Mouse (Mus musculus) lung, adult 2 months (tissue): ENCODE data around the gene Golm1. TPM values are rescaled to one million over a fixed set of nuclear protein-coding genes. Genes with fewer than 3 reads are reported as not detected.

Experiments
- DNase-seq: peaks from one replicate; pipeline ENCODE4 v3.0.0; 2022
- H3K4me1 ChIP-seq: fragments of 200-500 bp; 2 replicates; pipeline ENCODE4 v1.6.1; 2011; ENCODE audit warnings: low read length; ENCODE audit not compliant: control insufficient read depth, insufficient read depth
- H3K4me3 ChIP-seq: fragments of 200-500 bp; replicated peaks from 2 replicates; pipeline ENCODE3; 2011; ENCODE audit warnings: low read depth, mild to moderate bottlenecking, control low read depth, low read length; ENCODE audit errors: extremely low read depth
- CTCF ChIP-seq: fragments of 200-500 bp; IDR thresholded peaks from 2 replicates; pipeline ENCODE4 v1.5.1; 2011; ENCODE audit warnings: mild to moderate bottlenecking, low read length, control low read depth; ENCODE audit not compliant: insufficient read depth
- POLR2A ChIP-seq: fragments of 200-500 bp; IDR thresholded peaks from 2 replicates; pipeline ENCODE4 v1.6.1; 2011; ENCODE audit warnings: low read depth, mild to moderate bottlenecking, control low read depth, low read length, borderline replicate concordance; ENCODE audit errors: extremely low read depth
- WGBS: fragments of 180-500 bp; shearing (Covaris S2); methylation state at CpG from one replicate; pipeline ENCODE4 v1.1.7; 2018; 5-methylcytosine and 5-hydroxymethylcytosine counted together
- polyA plus RNA-seq: library from polyadenylated mRNA; depleted of rRNA; stranded (reverse); fragments of >200 nt; gene quantifications from 2 replicates; pipeline ENCODE4 v1.2.3, GENCODE M21; 2012

The Golm1 gene
- polyA plus RNA-seq, 1 experiment = 15.3 TPM

- no peak for DNase-seq
- H3K4me3 ChIP-seq = no peak overlapping the region
- 87% methylated on average over 7 of the region's 7 CpGs for WGBS
- no peaks in the 10 kb centered on the region for H3K4me1 ChIP-seq
- TF ChIP-seq CTCF = no peak
- TF ChIP-seq POLR2A = no peak
Measured at GRCm38 (mm10) chr13:59637800-59638199, 37.8 kb downstream of the Golm1 start.

GRCm38 (mm10) chr13:59634637-59635036, 41.0 kb downstream of the Golm1 start:
- 76% methylated on average over 5 of the region's 5 CpGs for WGBS
- no peak overlapping the region for H3K4me3 ChIP-seq
- peak; percentile 31; the same call in 1 of the 2 replicates for TF ChIP-seq CTCF
- no peak for TF ChIP-seq POLR2A
- no peaks in the 10 kb centered on the region for H3K4me1 ChIP-seq
- no peak for DNase-seq

DNA sequence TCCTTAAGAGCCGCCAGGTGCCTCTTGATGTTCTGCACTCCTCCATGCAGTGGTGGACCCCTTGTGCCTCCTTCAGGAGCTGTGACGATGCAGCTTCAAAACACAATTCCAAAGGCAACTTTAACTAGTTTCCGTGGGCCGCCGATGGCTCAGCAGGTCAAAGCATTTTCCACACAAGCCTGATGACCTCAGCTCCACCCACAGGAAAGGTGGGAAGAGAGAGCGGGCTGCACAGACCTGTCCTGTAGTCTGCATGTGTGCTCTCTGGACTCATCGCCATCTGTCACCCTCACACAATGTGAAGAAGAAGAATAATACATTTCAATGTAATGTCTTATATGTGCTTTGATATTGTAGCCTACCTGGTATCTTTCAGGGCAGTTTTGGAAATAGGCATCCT, 48.9 kb downstream of the Golm1 start:
- Histone ChIP-seq H3K4me1 (no peaks in the 10 kb centered on the region), H3K4me3 (no peak overlapping the region)
- no peak for DNase-seq
- WGBS = 77% methylated on average over 7 of the region's 7 CpGs
- no peak for TF ChIP-seq POLR2A
- TF ChIP-seq CTCF = no peak

GRCm38 (mm10) chr13:59624903-59625302, 50.7 kb downstream of the Golm1 start:
- no peaks in the 10 kb centered on the region for H3K4me1 ChIP-seq
- TF ChIP-seq POLR2A = no peak
- TF ChIP-seq CTCF = no peak
- WGBS = 77% methylated on average over 5 of the region's 5 CpGs
- H3K4me3 ChIP-seq = no peak overlapping the region
- DNase-seq = no peak

DNA sequence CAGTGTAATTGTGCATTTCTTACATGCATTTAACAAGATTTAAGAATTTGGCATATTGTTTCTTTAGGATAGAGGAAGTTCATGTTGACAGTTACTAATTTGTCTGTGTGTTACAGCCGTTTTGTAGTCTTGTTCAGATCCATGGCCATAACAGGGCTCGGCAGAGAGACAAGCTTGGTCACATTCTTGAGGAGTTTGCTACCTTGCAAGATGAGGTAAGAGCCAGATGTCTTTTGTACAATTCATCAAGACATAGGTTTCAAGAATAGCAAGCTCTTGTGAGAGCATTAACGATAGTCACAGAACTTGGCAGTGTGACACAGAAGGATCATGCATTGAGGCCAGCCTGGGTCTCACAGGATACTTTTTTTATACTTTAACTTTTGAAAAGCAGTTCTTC, 51.2 kb downstream of the Golm1 start:
- no peak for DNase-seq
- TF ChIP-seq CTCF = no peak
- TF ChIP-seq POLR2A = no peak
- Histone ChIP-seq H3K4me1 (no peaks in the 10 kb centered on the region), H3K4me3 (no peak overlapping the region)
- WGBS = 58% methylated on average over 3 of the region's 3 CpGs

DNA sequence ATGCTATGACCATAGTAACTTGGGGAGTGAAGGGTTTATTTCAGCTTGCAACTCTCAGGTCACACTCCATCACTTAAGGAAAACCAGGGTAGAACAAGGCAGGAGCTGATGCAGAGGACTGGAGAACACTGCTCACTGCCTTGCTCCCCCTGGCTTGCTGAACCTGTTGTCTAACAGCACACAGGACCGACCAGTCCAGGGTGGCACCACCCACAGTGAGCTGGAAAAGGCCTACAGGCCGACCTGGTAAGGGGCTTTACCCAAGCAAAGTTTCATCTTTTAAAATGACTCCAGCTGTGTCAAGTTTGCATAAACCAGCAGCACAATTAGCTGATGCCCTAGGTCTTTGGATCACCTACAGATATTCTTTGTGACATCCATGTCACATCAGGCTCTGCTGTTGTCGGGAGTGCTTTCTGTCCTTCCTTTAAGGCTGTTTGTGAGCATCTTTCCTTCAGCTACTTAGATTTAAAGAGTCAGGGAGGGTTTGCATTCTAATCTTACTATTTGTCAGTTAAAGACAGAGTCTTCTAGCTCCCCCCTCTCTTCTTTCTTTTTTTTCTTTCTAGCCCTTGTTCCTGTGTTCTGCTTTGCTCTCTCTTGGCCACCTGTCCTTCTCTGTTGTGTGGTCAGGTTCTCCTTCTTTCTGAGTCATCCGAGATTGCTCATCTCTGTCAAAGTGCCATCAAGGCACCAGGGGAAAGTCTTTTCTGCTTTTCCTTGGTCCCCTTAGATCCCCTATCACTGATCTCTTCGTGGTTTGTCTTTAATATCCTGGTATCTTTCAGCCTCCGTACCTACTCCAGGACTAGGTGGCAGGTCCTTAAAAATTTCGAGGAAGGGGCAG, 53.7 kb downstream of the Golm1 start:
- no peak for DNase-seq
- no peak for TF ChIP-seq POLR2A
- no peak for TF ChIP-seq CTCF
- WGBS = 87% methylated on average over 7 of the region's 7 CpGs
- no peak overlapping the region for H3K4me3 ChIP-seq
- no peaks in the 10 kb centered on the region for H3K4me1 ChIP-seq

- no peak overlapping the region for H3K4me3 ChIP-seq
- TF ChIP-seq CTCF (no peak), POLR2A (no peak)
- no peak for DNase-seq
- H3K4me1 ChIP-seq = no peaks in the 10 kb centered on the region
- WGBS = 63% methylated on average over 6 of the region's 6 CpGs
Measured at GRCm38 (mm10) chr13:59618463-59618862, 57.1 kb downstream of the Golm1 start.

DNA sequence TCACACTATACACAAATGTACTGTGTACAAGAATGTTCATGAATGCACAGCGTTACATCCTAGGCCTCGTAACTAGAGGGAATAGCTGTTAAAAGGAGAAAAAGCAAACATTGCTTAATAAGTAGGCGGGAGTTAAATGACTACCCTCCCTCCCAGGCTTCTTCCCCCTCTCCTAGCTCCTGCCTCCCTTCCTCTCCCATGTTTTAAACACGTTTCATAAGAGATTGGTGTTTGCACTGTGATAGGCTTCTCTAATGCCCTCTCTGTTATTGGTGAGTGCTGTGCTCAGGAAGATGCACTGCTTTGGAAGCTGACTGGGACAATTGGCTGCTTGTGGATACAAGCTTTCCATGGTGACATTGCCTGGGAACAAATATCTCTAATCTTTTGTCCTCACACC, 60.1 kb downstream of the Golm1 start:
- DNase-seq = no peak
- no peak for TF ChIP-seq CTCF
- no peak for TF ChIP-seq POLR2A
- WGBS = 69% methylated on average over 4 of the region's 4 CpGs
- no peak overlapping the region for H3K4me3 ChIP-seq
- no peaks in the 10 kb centered on the region for H3K4me1 ChIP-seq

- DNase-seq = no peak
- Histone ChIP-seq H3K4me1 (no peaks in the 10 kb centered on the region), H3K4me3 (no peak overlapping the region)
- TF ChIP-seq POLR2A (no peak), CTCF (no peak)
- WGBS = 92% methylated on average over 4 of the region's 4 CpGs
Measured at GRCm38 (mm10) chr13:59615152-59615551, 60.5 kb downstream of the Golm1 start.

DNA sequence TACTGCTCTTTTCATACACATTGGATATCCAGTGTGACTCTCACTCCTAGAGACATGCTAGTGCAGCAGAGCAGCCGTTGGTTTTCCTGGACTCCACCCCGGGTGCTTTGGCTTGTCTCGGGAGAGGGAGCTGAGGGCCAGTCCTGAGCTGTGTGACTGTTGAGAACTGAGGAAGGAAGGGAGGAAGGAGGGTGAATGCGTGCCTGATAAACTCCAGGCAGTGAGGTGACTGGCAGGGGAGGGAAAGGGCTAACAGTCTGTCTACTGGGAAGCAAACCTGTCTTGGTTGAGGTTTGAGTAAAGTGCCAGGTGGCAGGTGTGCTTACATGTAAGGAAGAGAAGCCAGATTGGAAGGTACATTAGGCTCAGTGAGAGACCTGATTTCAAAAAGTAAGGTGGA, 61.7 kb downstream of the Golm1 start:
- DNase-seq = no peak
- 57% methylated on average over 4 of the region's 4 CpGs for WGBS
- no peak overlapping the region for H3K4me3 ChIP-seq
- TF ChIP-seq CTCF = no peak
- TF ChIP-seq POLR2A = no peak
- no peaks in the 10 kb centered on the region for H3K4me1 ChIP-seq
